11 mouse cellular contexts compared by ENCODE assay signal in genomic region chr1:135852044-135852756, GRCm38 (mm10). TPM values are rescaled to one million over a fixed set of nuclear protein-coding genes. Genes with fewer than 3 reads are reported as not detected.
DNase-seq lines count a peak whose midpoint lies in the region; ATAC-seq and TF ChIP-seq lines count a peak whose summit lies in the region.
"Had no signal": no experiment of that assay in that cellular context is flagged by ENCODE, and none has a peak within 500 bp of the region (broad histone marks: within the 10 kb centered on the region; RNA-seq: fewer than 3 reads in every experiment).

No protein-coding gene starts in this region.

- H3K27me3 ChIP-seq in cerebellum, adult 2 months (ENCODE audit: control insufficient read depth, insufficient read depth, low read length): no peaks in the 10 kb centered on the region
- H3K27me3 ChIP-seq in midbrain, embryonic 11.5 days (ENCODE audit: control insufficient read depth, insufficient read depth, low read length): no peaks in the 10 kb centered on the region
- H3K27me3 ChIP-seq: embryonic facial prominence, embryonic 13.5 days had no signal

- DNase-seq in cerebellum, adult 2 months: peak in 1 of 2 experiments; percentile 17
- no peak for DNase-seq in cerebellum, postnatal 36 days
- DNase-seq in right cerebral cortex, postnatal 10 days (ENCODE audit: low spot score in 2 of 2): peak; percentile 31 to 48
- no peak for DNase-seq in right cerebral cortex, adult 2 months (ENCODE audit: low spot score in 2 of 2)
- DNase-seq in midbrain, embryonic 11.5 days (ENCODE audit: low spot score, missing footprints): peak; percentile 89
- DNase-seq in spleen, adult 12 weeks (ENCODE audit: low spot score): no peak
- no peak for DNase-seq in cerebellum, postnatal 25 days

- WGBS in cerebellum, adult 2 months: 40% methylated on average over 13 of the region's 13 CpGs
- 56% methylated on average over 13 of the region's 13 CpGs for WGBS in midbrain, embryonic 11.5 days

- TF ChIP-seq CTCF in cerebellum, adult 2 months (IDR thresholded peaks at IDR 0.05; ENCODE audit: borderline replicate concordance, insufficient read depth, low read depth, low read length): no peak

- H3K4me3 ChIP-seq in cerebellum, adult 2 months (replicated peaks; ENCODE audit: insufficient read depth, low read depth, low read length): no peak overlapping the region
- H3K4me3 ChIP-seq in midbrain, embryonic 11.5 days (ENCODE audit: low read depth, low read length): no peak overlapping the region
- H3K4me3 ChIP-seq: embryonic facial prominence, embryonic 13.5 days had no signal

- H3K36me3 ChIP-seq in midbrain, embryonic 11.5 days (ENCODE audit: control insufficient read depth, insufficient read depth, low read length): no peaks in the 10 kb centered on the region
- H3K36me3 ChIP-seq: embryonic facial prominence, embryonic 13.5 days had no signal

- H3K4me2 ChIP-seq in midbrain, embryonic 11.5 days: no peak overlapping the region
- H3K4me2 ChIP-seq: embryonic facial prominence, embryonic 13.5 days had no signal

- H3K27ac ChIP-seq in cerebellum, adult 2 months (ENCODE audit: insufficient read depth, low read length): peak overlapping the region; percentile 34; the same call in 1 of the 2 replicates
- H3K27ac ChIP-seq in midbrain, embryonic 11.5 days (ENCODE audit: low read depth, low read length): no peak overlapping the region
- H3K27ac ChIP-seq: embryonic facial prominence, embryonic 13.5 days; kidney, postnatal 0 days; liver, embryonic 14.5 days had no signal

- H3K9ac ChIP-seq in midbrain, embryonic 11.5 days (ENCODE audit: low read length): peak overlapping the region; percentile 17; the same call in 1 of the 2 replicates
- H3K9ac ChIP-seq: embryonic facial prominence, embryonic 13.5 days; liver, embryonic 14.5 days had no signal

- no peaks in the 10 kb centered on the region for H3K9me3 ChIP-seq in midbrain, embryonic 11.5 days (ENCODE audit: control insufficient read depth, low read length)
- H3K9me3 ChIP-seq: embryonic facial prominence, embryonic 13.5 days had no signal

- no peaks in the 10 kb centered on the region; the same call in 1 of the 2 replicates for H3K4me1 ChIP-seq in cerebellum, adult 2 months (ENCODE audit: control insufficient read depth, insufficient read depth, low read length)
- peaks cover 12% of the 10 kb centered on the region for H3K4me1 ChIP-seq in midbrain, embryonic 11.5 days (ENCODE audit: control insufficient read depth, insufficient read depth, low read length)

- ATAC-seq in midbrain, embryonic 11.5 days (ENCODE audit: low FRiP score): peak; percentile 68
- ATAC-seq in inflammation-experienced regulatory T-cells, adult 6 months: no peak

- no peak for TF ChIP-seq POLR2A in cerebellum, adult 2 months (IDR thresholded peaks at IDR 0.05; ENCODE audit: borderline replicate concordance, insufficient read depth, low read length)

RNA-seq across cellular contexts. Expression of gene Tnnt2, which starts 16.0 kb away (rescaled TPM):
- 1.4 and 2.8 TPM in 2 replicates for polyA plus RNA-seq in cerebellum, adult 2 months (2012; rRNA removed)
- 0.82 and 0.92 TPM in 2 replicates for polyA plus RNA-seq in midbrain, embryonic 11.5 days (2014; fragmentation: Nextera tagmentation; extraction: Ambion mirVana)
- under 1 TPM in 1 of 3 experiments, not detected in 2; 0.24 TPM for polyA plus RNA-seq in inflammation-experienced regulatory T-cells, adult 6 months (2017; shearing (Covaris generic))

RNA-seq across cellular contexts. Expression of gene Lad1, which starts 33.8 kb away (rescaled TPM):
- polyA plus RNA-seq in cerebellum, adult 2 months (2012; rRNA removed): 0.76 and 1.2 TPM in 2 replicates
- polyA plus RNA-seq in midbrain, embryonic 11.5 days (2014; fragmentation: Nextera tagmentation; extraction: Ambion mirVana): 0.36 and 0.37 TPM in 2 replicates
- polyA plus RNA-seq in inflammation-experienced regulatory T-cells, adult 6 months (2017; shearing (Covaris generic)): 1 to 10 TPM; 1.9 to 5.2 (median 2.4) TPM

Comparison
In these comparisons a context has a peak if more than half of its experiments do, and no peak if none do; other contexts are left out.
1. DNase-seq: peak in right cerebral cortex, postnatal 10 days (2 of 2) and midbrain, embryonic 11.5 days (single experiment); none in cerebellum, postnatal 36 days (0 of 2), right cerebral cortex, adult 2 months (0 of 2), spleen, adult 12 weeks (single experiment) and cerebellum, postnatal 25 days (0 of 2).